Comparison of ENCODE assay signal across 8 mouse cellular contexts in genomic region chr11:20656711-20657057, GRCm38 (mm10).
DNase-seq lines count a peak whose midpoint lies in the region; ATAC-seq and TF ChIP-seq lines count a peak whose summit lies in the region.

No protein-coding gene starts in this region.

- 45% methylated on average over 10 of the region's 10 CpGs for WGBS in lung, postnatal 0 days
- 58% methylated on average over 10 of the region's 10 CpGs for WGBS in lung, adult 2 months
- 11% methylated on average over 10 of the region's 10 CpGs for WGBS in forebrain, embryonic 10.5 days
- 46% methylated on average over 10 of the region's 10 CpGs for WGBS in intestine, postnatal 0 days
- 18% methylated on average over 10 of the region's 10 CpGs for WGBS in neural tube, embryonic 12.5 days

- peak overlapping the region; percentile 30; the same call in 1 of the 2 replicates for H3K4me2 ChIP-seq in lung, postnatal 0 days (replicated peaks; ENCODE audit: low read depth, low read length)
- H3K4me2 ChIP-seq in intestine, postnatal 0 days (replicated peaks; ENCODE audit: low read depth) = peak overlapping the region; percentile 18; the same call in 1 of the 2 replicates
- H3K4me2 ChIP-seq in neural tube, embryonic 12.5 days (replicated peaks) = peak overlapping the region; percentile 51

- TF ChIP-seq EP300 in lung, postnatal 0 days (IDR thresholded peaks at IDR 0.05) = no peak

- H3K9me3 ChIP-seq in lung, postnatal 0 days (ENCODE audit: low read length) = no peaks in the 10 kb centered on the region
- H3K9me3 ChIP-seq in forebrain, embryonic 10.5 days = no peaks in the 10 kb centered on the region
- no peaks in the 10 kb centered on the region for H3K9me3 ChIP-seq in intestine, postnatal 0 days (ENCODE audit: control insufficient read depth)
- no peaks in the 10 kb centered on the region for H3K9me3 ChIP-seq in neural tube, embryonic 12.5 days

- DNase-seq in lung, postnatal 0 days (ENCODE audit: low spot score) = no peak
- no peak for DNase-seq in lung, adult 2 months
- no peak for DNase-seq in forebrain, embryonic 10.5 days (ENCODE audit: extremely low spot score, low spot score)
- no peak for DNase-seq in layer of hippocampus, adult 18-20 months (ENCODE audit: low spot score in 2 of 2)
- no peak for DNase-seq in adrenal gland, postnatal 10 days

- H3K36me3 ChIP-seq in lung, postnatal 0 days (ENCODE audit: insufficient read depth, low read length) = no peaks in the 10 kb centered on the region
- H3K36me3 ChIP-seq in forebrain, embryonic 10.5 days (replicated peaks) = peaks cover 16% of the 10 kb centered on the region
- 0 out of 2 replicates have a peak, but pooled peaks cover 7% of the 10 kb centered on the region for H3K36me3 ChIP-seq in intestine, postnatal 0 days (ENCODE audit: control insufficient read depth, insufficient read depth)
- H3K36me3 ChIP-seq in neural tube, embryonic 12.5 days = no peaks in the 10 kb centered on the region

- H3K9ac ChIP-seq in lung, postnatal 0 days (replicated peaks; ENCODE audit: low read depth) = no peak overlapping the region
- H3K9ac ChIP-seq in intestine, postnatal 0 days (ENCODE audit: low read depth, low read length) = no peak overlapping the region
- H3K9ac ChIP-seq in neural tube, embryonic 12.5 days = 0 out of 2 replicates have a peak overlapping the region, but pooled peaks have one; percentile 44

- no peaks in the 10 kb centered on the region for H3K27me3 ChIP-seq in lung, postnatal 0 days (replicated peaks; ENCODE audit: insufficient read depth, low read length)
- H3K27me3 ChIP-seq in forebrain, embryonic 10.5 days (ENCODE audit: poor library complexity, severe bottlenecking) = no peaks in the 10 kb centered on the region
- no peaks in the 10 kb centered on the region for H3K27me3 ChIP-seq in intestine, postnatal 0 days (replicated peaks; ENCODE audit: control insufficient read depth, insufficient read depth, low read length)
- no peaks in the 10 kb centered on the region for H3K27me3 ChIP-seq in neural tube, embryonic 12.5 days (replicated peaks)

- TF ChIP-seq POLR2A in lung, adult 2 months (IDR thresholded peaks at IDR 0.05; ENCODE audit: borderline replicate concordance, extremely low read depth, low read depth, low read length) = no peak

- TF ChIP-seq CTCF in lung, postnatal 0 days (IDR thresholded peaks at IDR 0.05) = no peak
- TF ChIP-seq CTCF in lung, adult 2 months (IDR thresholded peaks at IDR 0.05; ENCODE audit: insufficient read depth, low read length) = no peak
- no peak for TF ChIP-seq CTCF in intestine, postnatal 0 days (IDR thresholded peaks at IDR 0.05; ENCODE audit: low read depth)

- no peak overlapping the region for H3K4me3 ChIP-seq in lung, postnatal 0 days (ENCODE audit: low read depth, low read length)
- no peak overlapping the region for H3K4me3 ChIP-seq in lung, adult 2 months (replicated peaks; ENCODE audit: extremely low read depth, low read depth, low read length)
- H3K4me3 ChIP-seq in forebrain, embryonic 10.5 days = peak overlapping the region; percentile 39
- H3K4me3 ChIP-seq in intestine, postnatal 0 days (ENCODE audit: low read depth, low read length) = no peak overlapping the region
- 0 out of 2 replicates have a peak overlapping the region, but pooled peaks have one; percentile 9 for H3K4me3 ChIP-seq in neural tube, embryonic 12.5 days

- H3K27ac ChIP-seq in lung, postnatal 0 days (ENCODE audit: low read length) = no peak overlapping the region
- peak overlapping the region; percentile 93 for H3K27ac ChIP-seq in forebrain, embryonic 10.5 days
- 0 out of 2 replicates have a peak overlapping the region, but pooled peaks have one; percentile 17 for H3K27ac ChIP-seq in intestine, postnatal 0 days (ENCODE audit: low read depth, low read length)
- peak overlapping the region; percentile 60 for H3K27ac ChIP-seq in neural tube, embryonic 12.5 days

- no peak for ATAC-seq in lung, postnatal 0 days
- ATAC-seq in intestine, postnatal 0 days = no peak
- peak; percentile 35 for ATAC-seq in neural tube, embryonic 12.5 days (ENCODE audit: low FRiP score, low read depth)
- ATAC-seq in frontal cortex, adult (ENCODE audit: low TSS enrichment) = no peak

- H3K4me1 ChIP-seq in lung, postnatal 0 days (ENCODE audit: insufficient read depth, low read depth, low read length) = peaks cover 15% of the 10 kb centered on the region; the same call in 1 of the 2 replicates
- H3K4me1 ChIP-seq in lung, adult 2 months (ENCODE audit: control insufficient read depth, insufficient read depth, low read length) = no peaks in the 10 kb centered on the region; the same call in 1 of the 2 replicates
- H3K4me1 ChIP-seq in forebrain, embryonic 10.5 days = peaks cover 66% of the 10 kb centered on the region
- no peaks in the 10 kb centered on the region for H3K4me1 ChIP-seq in intestine, postnatal 0 days (replicated peaks; ENCODE audit: control insufficient read depth, insufficient read depth, low read length)
- H3K4me1 ChIP-seq in neural tube, embryonic 12.5 days = peaks cover 27% of the 10 kb centered on the region

Comparison
In these comparisons a context has a peak if more than half of its experiments do, and no peak if none do; other contexts are left out.
1. H3K4me3 ChIP-seq: peak in forebrain, embryonic 10.5 days (single experiment) and neural tube, embryonic 12.5 days (single experiment); none in lung, postnatal 0 days (single experiment), lung, adult 2 months (single experiment) and intestine, postnatal 0 days (single experiment).
2. Peak in every context shown above with its lines, with median percentiles within 50 percentile points of each other: H3K4me2 ChIP-seq.